Mouse (Mus musculus) liver, embryonic 14.5 days (tissue): Measurements from ENCODE around the gene Agrp. TPM values are rescaled to one million over a fixed set of nuclear protein-coding genes. Genes with fewer than 3 reads are reported as not detected.

ENCODE experiments used
- ATAC-seq: fragments of 200-750 bp; cut with Nextera tagmentation; 2 replicates; pipeline ENCODE4 v1.8.0; 2017; ENCODE audit warnings: moderate number of reproducible peaks, mild to moderate bottlenecking, moderate library complexity; ENCODE audit not compliant: insufficient read depth
- DNase-seq, 3 experiments: peaks; one replicate each; pipeline ENCODE4 v3.0.0-alpha.2; 2012 to 2013; ENCODE audit warnings: low read depth in 3 of 3, low spot score in 3 of 3
- H3K27ac ChIP-seq: fragments of 300-500 bp; sonication (generic); 2 replicates; pipeline ENCODE4 v1.5.1; 2014; ENCODE audit warnings: moderate library complexity, mild to moderate bottlenecking, control low read depth, inconsistent platforms
- H3K27me3 ChIP-seq: fragments of 300-500 bp; sonication (generic); 2 replicates; pipeline ENCODE4 v1.6.1; 2014; ENCODE audit warnings: mild to moderate bottlenecking, low read length, moderate library complexity; ENCODE audit not compliant: control insufficient read depth, insufficient read depth
- H3K36me3 ChIP-seq: fragments of 300-500 bp; sonication (generic); replicated peaks from 2 replicates; pipeline ENCODE4 v1.6.1; 2014; ENCODE audit warnings: low read depth; ENCODE audit not compliant: control insufficient read depth, insufficient read depth
- H3K4me1 ChIP-seq, 2 experiments: fragments of 200-500 bp in 1 of 2; fragments of 300-500 bp in 1 of 2; sonication (generic) in 1 of 2; replicated peaks; 2 replicates each; pipeline ENCODE4 v1.6.1; 2012 to 2014; ENCODE audit warnings: antibody characterized with exemption in 1 of 2, inconsistent platforms in 1 of 2, low read length in 1 of 2; ENCODE audit not compliant: control insufficient read depth in 2 of 2, insufficient read depth in 2 of 2
- H3K4me2 ChIP-seq: fragments of 300-500 bp; sonication (generic); 2 replicates; pipeline ENCODE4 v1.6.1; 2014; ENCODE audit warnings: low read depth, mild to moderate bottlenecking, control low read depth, moderate library complexity
- H3K4me3 ChIP-seq, 2 experiments: fragments of 200-500 bp in 1 of 2; fragments of 300-500 bp in 1 of 2; sonication (generic) in 1 of 2; 2 replicates each; pipeline ENCODE4 v1.5.1; 2012 to 2014; ENCODE audit warnings: low read depth in 2 of 2, low read length in 2 of 2, mild to moderate bottlenecking in 2 of 2, control low read depth in 1 of 2, inconsistent platforms in 1 of 2, moderate library complexity in 1 of 2; ENCODE audit not compliant: insufficient read depth in 1 of 2
- H3K9ac ChIP-seq: fragments of 300-500 bp; sonication (generic); replicated peaks from 2 replicates; pipeline ENCODE4 v1.6.1; 2014; ENCODE audit warnings: mild to moderate bottlenecking, control low read depth, moderate library complexity
- H3K9me3 ChIP-seq: fragments of 300-500 bp; sonication (generic); 2 replicates; pipeline ENCODE4 v1.6.1; 2016; ENCODE audit warnings: low read length, mixed read lengths; ENCODE audit not compliant: control insufficient read depth
- CTCF ChIP-seq: IDR thresholded peaks from 2 replicates; pipeline ENCODE4 v1.5.1; 2016; ENCODE audit warnings: antibody characterized with exemption, low read depth, control low read depth
- EP300 ChIP-seq: IDR thresholded peaks from 2 replicates; pipeline ENCODE4 v1.6.1; 2016; ENCODE audit warnings: antibody characterized with exemption, low read depth
- WGBS: fragments of 180-500 bp; shearing (Covaris S2); extraction: QIAGEN DNeasy Blood & Tissue Kit; methylation state at CpG from one replicate; pipeline ENCODE4 v1.1.7; 2014; ENCODE audit not compliant: insufficient replicate concordance; 5-methylcytosine and 5-hydroxymethylcytosine counted together
- polyA plus RNA-seq, 2 experiments: library from polyadenylated mRNA; depleted of rRNA in 1 of 2; stranded (reverse) in 1 of 2; unstranded in 1 of 2; fragments of >200 nt; fragmentation: Nextera tagmentation in 1 of 2; extraction: Ambion mirVana in 1 of 2; gene quantifications; 2 replicates each; pipeline versions ENCODE4 v1.2.1 to v1.2.3; 2012 to 2014

Agrp gene
- polyA plus RNA-seq, 2 experiments: 0.27 TPM; not detected in 1

- H3K4me1 ChIP-seq: no peaks in the 10 kb centered on the region
- H3K4me3 ChIP-seq: no peak overlapping the region
- H3K9me3 ChIP-seq: no peaks in the 10 kb centered on the region
- TF ChIP-seq CTCF: no peak
- no peak for TF ChIP-seq EP300
- ATAC-seq: no peak
- 48% methylated on average over 6 of the region's 6 CpGs for WGBS
- H3K27me3 ChIP-seq: no peaks in the 10 kb centered on the region
- no peak overlapping the region for H3K27ac ChIP-seq
- no peaks in the 10 kb centered on the region for H3K36me3 ChIP-seq
- no peak overlapping the region for H3K9ac ChIP-seq
- DNase-seq: no peak
- no peak overlapping the region for H3K4me2 ChIP-seq
Observed at GRCm38 (mm10) chr8:105574741-105575140, 62.5 kb downstream of the Agrp start.

GRCm38 (mm10) chr8:105573427-105573826, 63.8 kb downstream of the Agrp start:
- no peak overlapping the region for H3K9ac ChIP-seq
- H3K27me3 ChIP-seq: no peaks in the 10 kb centered on the region
- no peak for ATAC-seq
- TF ChIP-seq CTCF (no peak), EP300 (no peak)
- no peak for DNase-seq
- no peak overlapping the region for H3K27ac ChIP-seq
- H3K4me3 ChIP-seq: no peak overlapping the region
- no peaks in the 10 kb centered on the region for H3K9me3 ChIP-seq
- no peaks in the 10 kb centered on the region for H3K36me3 ChIP-seq
- H3K4me2 ChIP-seq: no peak overlapping the region
- no peaks in the 10 kb centered on the region for H3K4me1 ChIP-seq

- H3K27me3 ChIP-seq: no peaks in the 10 kb centered on the region; the same call in 1 of the 2 replicates
- no peaks in the 10 kb centered on the region for H3K36me3 ChIP-seq
- no peaks in the 10 kb centered on the region for H3K9me3 ChIP-seq
- no peak overlapping the region for H3K27ac ChIP-seq
- no peak for ATAC-seq
- no peak overlapping the region for H3K4me3 ChIP-seq
- TF ChIP-seq CTCF (no peak), EP300 (no peak)
- H3K4me1 ChIP-seq: peaks cover 4 to 5% of the 10 kb centered on the region in 2 experiments
- no peak overlapping the region for H3K9ac ChIP-seq
- DNase-seq: no peak
- no peak overlapping the region for H3K4me2 ChIP-seq
- WGBS: 76% methylated on average over 9 of the region's 9 CpGs
Observed at GRCm38 (mm10) chr8:105571810-105572209, 65.4 kb downstream of the Agrp start.

GRCm38 (mm10) chr8:105566703-105567595, 70.2 kb downstream of the Agrp start:
- TF ChIP-seq CTCF (no peak), EP300 (no peak)
- peaks cover 14 to 15% of the 10 kb centered on the region in 2 experiments for H3K4me1 ChIP-seq
- no peaks in the 10 kb centered on the region; the same call in 1 of the 2 replicates for H3K36me3 ChIP-seq
- H3K9ac ChIP-seq: peak overlapping the region; percentile 74
- H3K4me2 ChIP-seq: peak overlapping the region; percentile 99
- no peak for ATAC-seq
- no peak for DNase-seq
- H3K4me3 ChIP-seq: peak overlapping the region; percentile 63 to 85
- peak overlapping the region; percentile 72 for H3K27ac ChIP-seq
- H3K9me3 ChIP-seq: no peaks in the 10 kb centered on the region
- WGBS: 29% methylated on average over 27 of the region's 27 CpGs
- no peaks in the 10 kb centered on the region; the same call in 1 of the 2 replicates for H3K27me3 ChIP-seq

GRCm38 (mm10) chr8:105565952-105566702, 71.1 kb downstream of the Agrp start, which contains the start of gene Atp6v0d1:
Gene Atp6v0d1, minus strand, starts transcription at chr8:105566047.
- no peaks in the 10 kb centered on the region; the same call in 1 of the 2 replicates for H3K36me3 ChIP-seq
- peak within 1 kb of the TSS; percentile 87 for H3K9ac ChIP-seq
- H3K9me3 ChIP-seq: no peaks in the 10 kb centered on the region
- DNase-seq (peak; percentile 99 to 100 (median 99)), ATAC-seq (peak; percentile 98)
- H3K4me1 ChIP-seq: peaks cover 14 to 15% of the 10 kb centered on the region in 2 experiments
- WGBS: 3% methylated on average over 52 of the region's 53 CpGs
- H3K27ac ChIP-seq: peak within 1 kb of the TSS; percentile 72
- H3K4me3 ChIP-seq: peak within 1 kb of the TSS; percentile 70 to 85
- H3K27me3 ChIP-seq: no peaks in the 10 kb centered on the region; the same call in 1 of the 2 replicates
- peak within 1 kb of the TSS; percentile 99 for H3K4me2 ChIP-seq
- TF ChIP-seq EP300 (no peak), CTCF (peak; percentile 98)
